Mouse (Mus musculus): Measurements from ENCODE around the gene Rln3. TPM values are rescaled to one million over a fixed set of nuclear protein-coding genes. Genes with fewer than 3 reads are reported as not detected.
"Not testable (repeated sequence)": the region's sequence is repeated elsewhere in the genome, so short reads cannot be mapped to it uniquely, and the experiment has no call there.

The Rln3 gene
- polyA plus RNA-seq, 1 experiment from 2014 or later = not detected

GRCm38 (mm10) chr8:84005502-84005901 is 39.3 kb downstream of the Rln3 start:
- H3K36me3 ChIP-seq (ENCODE audit: control insufficient read depth, insufficient read depth, low read length) = peaks cover 11% of the 10 kb centered on the region; the same call in 1 of the 2 replicates
- H3K4me2 ChIP-seq (ENCODE audit: low read length); ATAC-seq; H3K27ac ChIP-seq (ENCODE audit: low read depth, low read length); H3K4me3 ChIP-seq (ENCODE audit: low read depth, low read length); DNase-seq (ENCODE audit: low spot score); H3K9ac ChIP-seq (ENCODE audit: low read length); H3K9me3 ChIP-seq (replicated peaks; ENCODE audit: control insufficient read depth, low read length): not testable (repeated sequence)
- peaks cover 15% of the 10 kb centered on the region for H3K4me1 ChIP-seq (ENCODE audit: control insufficient read depth, insufficient read depth, low read length)
- WGBS = 94% methylated on average over 7 of the region's 7 CpGs
- H3K27me3 ChIP-seq (replicated peaks; ENCODE audit: control insufficient read depth, insufficient read depth, low read length) = peaks cover 13% of the 10 kb centered on the region

- Histone ChIP-seq H3K9me3 (replicated peaks; ENCODE audit: control insufficient read depth, low read length) (no peaks in the 10 kb centered on the region), H3K27ac (ENCODE audit: low read depth, low read length) (peak overlapping the region; percentile 63; the same call in 1 of the 2 replicates), H3K4me3 (ENCODE audit: low read depth, low read length) (peak overlapping the region; percentile 58), H3K4me1 (ENCODE audit: control insufficient read depth, insufficient read depth, low read length) (peaks cover 15% of the 10 kb centered on the region), H3K27me3 (replicated peaks; ENCODE audit: control insufficient read depth, insufficient read depth, low read length) (peaks cover 9% of the 10 kb centered on the region), H3K9ac (ENCODE audit: low read length) (peak overlapping the region; percentile 79), H3K36me3 (ENCODE audit: control insufficient read depth, insufficient read depth, low read length) (peaks cover 18% of the 10 kb centered on the region), H3K4me2 (ENCODE audit: low read length) (peak overlapping the region; percentile 96)
- DNase-seq (ENCODE audit: low spot score) = peak; percentile 96
- ATAC-seq = peak; percentile 88
- 2% methylated on average over 30 of the region's 30 CpGs for WGBS
These were observed 40.1 kb downstream of the Rln3 start for GRCm38 (mm10) chr8:84004533-84005201.

DNA sequence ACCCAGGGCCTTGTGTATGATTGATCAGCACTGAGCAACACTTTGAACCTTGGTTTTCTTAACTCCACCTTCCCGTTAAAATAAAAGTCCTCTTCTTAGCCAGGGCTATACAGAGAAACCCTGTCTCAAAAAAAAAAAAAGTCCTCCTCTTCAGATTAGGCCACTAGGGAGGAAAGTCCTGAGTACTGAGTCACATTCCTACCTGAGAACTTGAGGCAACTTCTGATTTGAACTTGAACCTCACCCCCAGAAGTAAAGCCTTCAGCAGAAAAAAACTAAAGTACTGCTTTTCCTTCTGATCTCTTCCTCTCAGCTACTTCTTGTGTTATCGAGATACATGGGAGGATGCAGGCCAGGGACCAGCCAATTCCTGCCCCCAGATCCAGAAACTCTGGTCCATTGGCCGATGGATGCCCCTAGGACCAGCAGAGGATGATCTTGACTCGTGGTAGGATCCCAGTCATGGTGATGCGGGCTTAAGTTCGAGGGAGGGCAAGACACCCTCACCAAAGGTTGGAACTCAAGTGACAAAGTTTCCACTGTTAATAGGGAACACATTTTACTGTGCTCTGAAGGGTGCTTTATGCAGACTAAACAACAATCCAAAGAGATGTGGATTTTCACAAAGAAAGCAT is 41.1 kb downstream of the Rln3 start:
- no peak for ATAC-seq
- H3K9ac ChIP-seq (ENCODE audit: low read length) = peak overlapping the region; percentile 79
- 75% methylated on average over 6 of the region's 6 CpGs for WGBS
- H3K27ac ChIP-seq (ENCODE audit: low read depth, low read length) = no peak overlapping the region
- peak overlapping the region; percentile 58 for H3K4me3 ChIP-seq (ENCODE audit: low read depth, low read length)
- no peak for DNase-seq (ENCODE audit: low spot score)
- H3K36me3 ChIP-seq (ENCODE audit: control insufficient read depth, insufficient read depth, low read length) = peaks cover 25% of the 10 kb centered on the region
- peaks cover 23% of the 10 kb centered on the region for H3K4me1 ChIP-seq (ENCODE audit: control insufficient read depth, insufficient read depth, low read length)
- peak overlapping the region; percentile 96 for H3K4me2 ChIP-seq (ENCODE audit: low read length)
- peaks cover 10% of the 10 kb centered on the region for H3K27me3 ChIP-seq (replicated peaks; ENCODE audit: control insufficient read depth, insufficient read depth, low read length)
- H3K9me3 ChIP-seq (replicated peaks; ENCODE audit: control insufficient read depth, low read length) = no peaks in the 10 kb centered on the region

DNA sequence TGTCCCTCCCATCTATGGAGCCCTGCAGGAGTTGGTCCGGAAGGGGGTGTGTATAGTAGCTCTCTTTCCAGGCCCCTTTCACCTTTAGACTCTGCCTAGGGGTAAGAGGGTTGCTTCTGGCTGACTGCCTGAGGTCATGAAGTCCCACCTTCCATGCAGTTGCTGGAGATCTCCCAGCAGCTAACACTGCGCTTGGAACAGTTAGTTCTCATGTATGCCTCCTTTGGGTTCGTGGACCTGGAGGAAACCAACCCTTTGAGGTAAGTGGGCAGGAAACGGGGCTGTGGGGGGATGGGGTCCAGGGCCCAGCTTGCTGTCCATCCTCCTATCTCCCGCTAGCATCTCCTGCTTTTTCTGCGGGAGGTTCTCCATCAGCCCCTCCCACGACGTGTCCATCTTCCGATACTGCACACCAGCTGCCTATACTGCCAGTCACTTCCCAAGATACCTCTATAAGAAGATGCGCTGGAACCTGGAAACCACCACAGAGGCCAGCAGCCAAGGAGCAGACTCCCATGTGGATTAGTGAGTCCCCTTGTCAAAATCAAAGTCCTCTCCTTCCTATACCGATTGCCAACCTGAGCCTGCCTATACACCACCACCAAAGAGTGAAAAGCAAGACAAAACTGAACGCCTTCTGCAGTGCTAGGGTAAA is 41.7 kb downstream of the Rln3 start:
- no peak overlapping the region for H3K27ac ChIP-seq (ENCODE audit: low read depth, low read length)
- 53% methylated on average over 12 of the region's 12 CpGs for WGBS
- peaks cover 25% of the 10 kb centered on the region for H3K36me3 ChIP-seq (ENCODE audit: control insufficient read depth, insufficient read depth, low read length)
- H3K4me2 ChIP-seq (ENCODE audit: low read length) = no peak overlapping the region
- H3K9ac ChIP-seq (ENCODE audit: low read length) = no peak overlapping the region
- DNase-seq (ENCODE audit: low spot score) (no peak), ATAC-seq (no peak)
- peaks cover 10% of the 10 kb centered on the region for H3K27me3 ChIP-seq (replicated peaks; ENCODE audit: control insufficient read depth, insufficient read depth, low read length)
- H3K4me1 ChIP-seq (ENCODE audit: control insufficient read depth, insufficient read depth, low read length) = peaks cover 24% of the 10 kb centered on the region
- no peaks in the 10 kb centered on the region for H3K9me3 ChIP-seq (replicated peaks; ENCODE audit: control insufficient read depth, low read length)
- no peak overlapping the region for H3K4me3 ChIP-seq (ENCODE audit: low read depth, low read length)

- Histone ChIP-seq H3K9me3 (replicated peaks; ENCODE audit: control insufficient read depth, low read length) (no peaks in the 10 kb centered on the region), H3K27ac (ENCODE audit: low read depth, low read length) (no peak within 1 kb of the TSS), H3K9ac (ENCODE audit: low read length) (0 out of 2 replicates have a peak within 1 kb of the TSS, but pooled peaks have one; percentile 45), H3K4me3 (ENCODE audit: low read depth, low read length) (0 out of 2 replicates have a peak within 1 kb of the TSS, but pooled peaks have one; percentile 5), H3K4me1 (ENCODE audit: control insufficient read depth, insufficient read depth, low read length) (peaks cover 24% of the 10 kb centered on the region), H3K36me3 (ENCODE audit: control insufficient read depth, insufficient read depth, low read length) (peaks cover 25% of the 10 kb centered on the region), H3K4me2 (ENCODE audit: low read length) (peak within 1 kb of the TSS; percentile 31), H3K27me3 (replicated peaks; ENCODE audit: control insufficient read depth, insufficient read depth, low read length) (peaks cover 10% of the 10 kb centered on the region)
- WGBS = 16% methylated on average over 55 of the region's 61 CpGs
- DNase-seq (ENCODE audit: low spot score) = no peak
- ATAC-seq = no peak
These were observed 43.4 kb downstream of the Rln3 start, which contains the start of gene 1700067K01Rik for GRCm38 (mm10) chr8:84001281-84002000. Gene 1700067K01Rik, plus strand, starts transcription at chr8:84001502.

DNA sequence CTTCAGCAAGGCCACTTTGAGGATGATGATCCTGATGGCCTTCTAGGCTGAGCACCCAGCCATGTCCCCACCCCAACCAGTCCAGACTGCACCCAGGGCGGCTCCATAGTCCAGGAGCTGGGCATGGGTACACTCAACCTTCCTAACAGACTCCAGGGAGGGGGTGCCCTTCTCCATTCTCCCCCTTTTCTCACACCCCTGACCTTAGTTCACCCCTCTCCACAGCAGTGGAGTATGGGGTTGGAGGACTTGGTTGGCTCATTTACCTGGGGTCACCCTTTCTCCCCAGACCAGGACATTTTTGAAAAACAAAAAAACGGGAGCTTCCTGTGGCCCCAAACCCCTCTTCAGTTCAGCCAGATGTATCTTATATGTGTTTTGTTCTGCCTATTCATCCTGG is 45.0 kb downstream of the Rln3 start:
- no peak for DNase-seq (ENCODE audit: low spot score)
- WGBS = 88% methylated on average over 2 of the region's 2 CpGs
- H3K4me1 ChIP-seq (ENCODE audit: control insufficient read depth, insufficient read depth, low read length) = peaks cover 21% of the 10 kb centered on the region
- no peak overlapping the region for H3K4me2 ChIP-seq (ENCODE audit: low read length)
- no peak overlapping the region for H3K4me3 ChIP-seq (ENCODE audit: low read depth, low read length)
- no peak for ATAC-seq
- H3K36me3 ChIP-seq (ENCODE audit: control insufficient read depth, insufficient read depth, low read length) = peaks cover 25% of the 10 kb centered on the region
- no peak overlapping the region; the same call in 1 of the 2 replicates for H3K9ac ChIP-seq (ENCODE audit: low read length)
- H3K9me3 ChIP-seq (replicated peaks; ENCODE audit: control insufficient read depth, low read length) = no peaks in the 10 kb centered on the region
- no peak overlapping the region for H3K27ac ChIP-seq (ENCODE audit: low read depth, low read length)
- H3K27me3 ChIP-seq (replicated peaks; ENCODE audit: control insufficient read depth, insufficient read depth, low read length) = peaks cover 10% of the 10 kb centered on the region

GRCm38 (mm10) chr8:83999057-83999705 is 45.6 kb downstream of the Rln3 start:
- no peak overlapping the region for H3K27ac ChIP-seq (ENCODE audit: low read depth, low read length)
- H3K36me3 ChIP-seq (ENCODE audit: control insufficient read depth, insufficient read depth, low read length) = peaks cover 25% of the 10 kb centered on the region
- no peaks in the 10 kb centered on the region for H3K9me3 ChIP-seq (replicated peaks; ENCODE audit: control insufficient read depth, low read length)
- H3K9ac ChIP-seq (ENCODE audit: low read length) = peak overlapping the region; percentile 84; the same call in 1 of the 2 replicates
- WGBS = 63% methylated on average over 16 of the region's 16 CpGs
- peaks cover 10% of the 10 kb centered on the region for H3K27me3 ChIP-seq (replicated peaks; ENCODE audit: control insufficient read depth, insufficient read depth, low read length)
- peaks cover 18% of the 10 kb centered on the region for H3K4me1 ChIP-seq (ENCODE audit: control insufficient read depth, insufficient read depth, low read length)
- H3K4me2 ChIP-seq (ENCODE audit: low read length) = peak overlapping the region; percentile 85
- DNase-seq (ENCODE audit: low spot score) = no peak
- no peak for ATAC-seq
- H3K4me3 ChIP-seq (ENCODE audit: low read depth, low read length) = peak overlapping the region; percentile 71

Measured in forebrain, embryonic 14.5 days (tissue).